Mouse (Mus musculus): Measurements from ENCODE around the gene Cks2.
A peak's percentile ranks its signal among the peaks of the same experiment; 100 is the strongest.

DNA sequence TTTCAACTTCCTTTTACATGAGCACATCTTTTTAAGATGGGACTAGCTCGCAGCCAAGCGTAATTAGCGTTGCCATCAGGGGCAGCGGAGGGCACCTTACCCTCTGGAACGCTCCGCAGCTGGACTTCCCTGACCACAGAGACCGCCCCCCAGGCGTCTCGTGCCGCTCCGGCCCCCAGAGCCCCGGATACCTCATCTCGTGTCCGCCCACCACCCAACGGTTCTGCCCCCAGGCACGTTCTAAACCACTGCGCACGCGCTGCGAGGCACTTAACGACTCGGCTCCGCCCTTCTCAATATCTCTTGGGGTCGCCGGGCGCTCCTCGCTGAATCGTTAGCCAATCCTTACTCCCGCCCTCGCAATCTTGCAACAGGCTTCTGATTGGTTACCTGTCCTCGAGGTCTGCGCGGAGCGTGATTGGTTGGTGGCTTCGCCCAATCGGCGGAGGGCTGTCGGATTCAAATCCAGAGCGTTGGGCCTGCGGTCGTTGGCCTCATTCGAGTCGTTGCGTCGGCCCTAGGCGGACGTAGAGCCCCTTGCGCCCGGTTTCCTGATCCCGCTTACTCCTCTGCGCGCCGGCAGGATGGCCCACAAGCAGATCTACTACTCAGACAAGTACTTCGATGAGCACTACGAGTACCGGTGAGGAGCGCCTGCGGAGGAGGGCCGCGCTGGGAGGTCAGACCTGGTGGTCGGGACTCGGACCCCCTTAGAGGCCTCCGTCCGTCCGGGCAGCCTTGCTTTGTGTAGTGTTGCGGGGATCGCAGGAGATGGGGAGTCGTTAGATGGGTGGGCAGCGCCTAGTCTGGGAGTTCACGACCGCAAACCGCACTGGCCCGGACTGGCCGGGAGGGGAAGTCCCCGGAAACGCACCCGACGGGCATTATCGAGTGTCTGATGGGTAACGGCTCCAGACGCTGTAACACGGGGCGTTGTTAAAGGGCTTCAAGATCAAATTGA, at the start of gene Cks2:
- TF ChIP-seq POLR2A (IDR thresholded peaks at IDR 0.05; ENCODE audit: borderline replicate concordance, extremely low read depth, low read depth, low read length) (peak; percentile 60; the same call in 1 of the 2 replicates), CTCF (IDR thresholded peaks at IDR 0.05; ENCODE audit: insufficient read depth, low read length) (no peak)
